Mouse (Mus musculus) intestine, embryonic 14.5 days (tissue): Measurements from ENCODE around the gene Rasd1. TPM values are rescaled to one million over a fixed set of nuclear protein-coding genes. Genes with fewer than 3 reads are reported as not detected.
A peak's percentile ranks its signal among the peaks of the same experiment; 100 is the strongest.
"Not testable (repeated sequence)": the region's sequence is repeated elsewhere in the genome, so short reads cannot be mapped to it uniquely, and the experiment has no call there.

ENCODE experiments used
- ATAC-seq: fragments of 200-750 bp; cut with Nextera tagmentation; replicated peaks from 2 replicates; pipeline ENCODE4 v1.8.0; 2017; ENCODE audit warnings: low read depth, moderate number of reproducible peaks, moderate TSS enrichment, moderate library complexity; ENCODE audit not compliant: low FRiP score, low TSS enrichment
- DNase-seq: peaks from one replicate; pipeline ENCODE4 v3.0.0-alpha.2; 2018; ENCODE audit warnings: low spot score
- H3K27ac ChIP-seq: fragments of 300-500 bp; sonication (generic); 2 replicates; pipeline ENCODE4 v1.5.1; 2014; ENCODE audit warnings: low read depth, mild to moderate bottlenecking, control low read depth
- H3K27me3 ChIP-seq: fragments of 300-500 bp; sonication (generic); replicated peaks from 2 replicates; pipeline ENCODE4 v1.6.1; 2014; ENCODE audit warnings: low read length, control low read depth; ENCODE audit not compliant: control insufficient read depth, insufficient read depth
- H3K36me3 ChIP-seq: fragments of 300-500 bp; sonication (generic); 2 replicates; pipeline ENCODE4 v1.6.1; 2014; ENCODE audit warnings: low read length, control low read depth; ENCODE audit not compliant: control insufficient read depth, insufficient read depth
- H3K4me1 ChIP-seq: fragments of 300-500 bp; sonication (generic); replicated peaks from 2 replicates; pipeline ENCODE4 v1.6.1; 2014; ENCODE audit warnings: low read length, control low read depth, mixed read lengths; ENCODE audit not compliant: control insufficient read depth, insufficient read depth
- H3K4me2 ChIP-seq: fragments of 300-500 bp; sonication (generic); 2 replicates; pipeline ENCODE4 v1.6.1; 2014; ENCODE audit warnings: low read length
- H3K4me3 ChIP-seq: fragments of 300-500 bp; sonication (generic); 2 replicates; pipeline ENCODE4 v1.5.1; 2014; ENCODE audit warnings: low read depth, low read length, control low read depth, mixed read lengths
- H3K9ac ChIP-seq: fragments of 300-500 bp; sonication (generic); 2 replicates; pipeline ENCODE4 v1.6.1; 2014; ENCODE audit warnings: mild to moderate bottlenecking, low read length
- H3K9me3 ChIP-seq: fragments of 300-500 bp; sonication (generic); 2 replicates; pipeline ENCODE4 v1.6.1; 2016; ENCODE audit warnings: low read length, control low read depth; ENCODE audit not compliant: control insufficient read depth
- WGBS: fragments of 180-500 bp; shearing (Covaris S2); extraction: QIAGEN DNeasy Blood & Tissue Kit; methylation state at CpG from one replicate; pipeline ENCODE4 v1.1.7; 2014; 5-methylcytosine and 5-hydroxymethylcytosine counted together
- polyA plus RNA-seq: library from polyadenylated mRNA; unstranded; fragments of >200 nt; fragmentation: Nextera tagmentation; extraction: Ambion mirVana; gene quantifications from 2 replicates; pipeline ENCODE4 v1.2.1, GENCODE M21; 2014

The Rasd1 gene
- polyA plus RNA-seq, 1 experiment from 2014 or later, result 2.0 TPM

DNA sequence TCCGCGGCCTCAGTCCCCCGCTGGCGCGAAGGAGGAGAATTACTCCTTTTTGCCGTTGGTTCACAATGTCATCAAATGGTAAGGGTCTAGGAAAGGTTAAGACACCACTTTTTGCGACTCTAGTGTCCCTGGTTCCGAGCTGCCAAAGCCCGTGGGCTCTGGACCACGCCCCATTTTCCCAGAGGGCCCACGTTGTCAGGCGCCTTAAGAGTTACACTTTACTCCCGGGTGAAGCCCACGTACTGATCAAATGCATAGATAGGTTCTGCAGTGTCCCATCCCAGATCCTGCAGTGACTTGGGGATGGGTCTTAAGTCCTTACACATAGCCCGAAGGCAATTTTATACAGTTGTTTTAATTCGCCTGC lies 16.4 kb downstream of the Rasd1 start:
- Histone ChIP-seq H3K9me3 (no peaks in the 10 kb centered on the region), H3K27ac (peak overlapping the region; percentile 79), H3K27me3 (no peaks in the 10 kb centered on the region), H3K9ac (peak overlapping the region; percentile 99), H3K36me3 (0 out of 2 replicates have a peak, but pooled peaks cover 7% of the 10 kb centered on the region), H3K4me1 (peaks cover 14% of the 10 kb centered on the region), H3K4me2 (peak overlapping the region; percentile 93), H3K4me3 (peak overlapping the region; percentile 99)
- 1% methylated on average over 16 of the region's 16 CpGs for WGBS
- DNase-seq (peak; percentile 66), ATAC-seq (peak; percentile 70)

- DNase-seq (peak; percentile 97), ATAC-seq (peak; percentile 97)
- Histone ChIP-seq H3K9ac (peak within 1 kb of the TSS; percentile 99), H3K4me1 (peaks cover 14% of the 10 kb centered on the region), H3K9me3 (no peaks in the 10 kb centered on the region), H3K27ac (peak within 1 kb of the TSS; percentile 79), H3K27me3 (no peaks in the 10 kb centered on the region), H3K4me2 (peak within 1 kb of the TSS; percentile 93), H3K36me3 (0 out of 2 replicates have a peak, but pooled peaks cover 7% of the 10 kb centered on the region), H3K4me3 (peak within 1 kb of the TSS; percentile 99)
- WGBS, result under 1% methylated on average over 43 of the region's 43 CpGs
These were observed 16.9 kb downstream of the Rasd1 start, which contains the start of gene Med9 for GRCm38 (mm10) chr11:59947752-59948400. Gene Med9, plus strand, starts transcription at chr11:59948206.

DNA sequence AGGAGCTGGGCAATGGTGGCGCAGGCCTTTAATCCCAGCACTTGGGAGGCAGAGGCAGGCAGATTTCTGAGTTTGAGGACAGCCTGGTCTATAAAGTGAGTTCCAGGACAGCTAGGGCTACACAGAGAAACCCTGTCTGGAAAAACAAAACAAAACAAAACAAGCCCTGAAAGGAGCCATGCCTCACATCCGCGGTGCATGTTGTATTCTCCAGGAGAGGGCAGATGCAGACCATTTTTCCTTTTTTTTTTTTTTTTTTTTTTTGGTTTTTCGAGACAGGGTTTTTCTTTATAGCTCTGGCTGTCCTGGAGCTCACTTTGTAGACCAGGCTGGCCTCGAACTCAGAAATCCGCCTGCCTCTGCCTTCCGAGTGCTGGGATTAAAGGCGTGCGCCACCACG lies 19.9 kb downstream of the Rasd1 start:
- 93% methylated on average over 9 of the region's 10 CpGs for WGBS
- not testable (repeated sequence) for ATAC-seq, DNase-seq, H3K27me3 ChIP-seq, H3K27ac ChIP-seq, H3K36me3 ChIP-seq, H3K4me3 ChIP-seq, H3K9me3 ChIP-seq, H3K4me2 ChIP-seq, H3K9ac ChIP-seq
- peaks cover 14% of the 10 kb centered on the region for H3K4me1 ChIP-seq

- H3K9me3 ChIP-seq, result no peaks in the 10 kb centered on the region
- no peak for DNase-seq
- no peak overlapping the region for H3K9ac ChIP-seq
- H3K4me1 ChIP-seq, result no peaks in the 10 kb centered on the region
- 20% methylated on average over 3 of the region's 3 CpGs for WGBS
- H3K27me3 ChIP-seq, result no peaks in the 10 kb centered on the region
- no peak overlapping the region for H3K4me3 ChIP-seq
- no peak overlapping the region for H3K27ac ChIP-seq
- ATAC-seq, result no peak
- no peak overlapping the region for H3K4me2 ChIP-seq
- H3K36me3 ChIP-seq, result no peaks in the 10 kb centered on the region
These were observed 23.4 kb downstream of the Rasd1 start for GRCm38 (mm10) chr11:59941391-59941790.

DNA sequence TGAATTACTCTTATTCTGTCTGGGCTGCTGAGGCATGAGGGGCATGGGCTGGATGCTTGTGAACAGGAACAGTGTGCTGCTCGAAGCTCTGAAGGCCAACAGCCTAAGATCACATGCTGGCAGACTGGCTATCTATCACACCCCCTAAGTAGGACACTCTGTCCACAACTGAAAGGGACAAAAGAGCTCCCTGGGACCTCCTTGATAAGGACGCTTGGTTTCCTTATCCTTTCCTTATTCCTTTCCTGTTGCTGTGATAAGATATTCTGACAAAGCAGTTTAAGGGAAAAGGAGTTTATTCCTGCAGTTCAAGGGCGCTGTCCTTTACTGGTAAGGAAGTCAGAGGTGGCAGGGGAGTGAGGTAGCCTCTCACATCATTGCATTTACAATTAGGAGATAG lies 24.1 kb downstream of the Rasd1 start:
- H3K27ac ChIP-seq, result no peak overlapping the region
- no peak overlapping the region for H3K9ac ChIP-seq

DNA sequence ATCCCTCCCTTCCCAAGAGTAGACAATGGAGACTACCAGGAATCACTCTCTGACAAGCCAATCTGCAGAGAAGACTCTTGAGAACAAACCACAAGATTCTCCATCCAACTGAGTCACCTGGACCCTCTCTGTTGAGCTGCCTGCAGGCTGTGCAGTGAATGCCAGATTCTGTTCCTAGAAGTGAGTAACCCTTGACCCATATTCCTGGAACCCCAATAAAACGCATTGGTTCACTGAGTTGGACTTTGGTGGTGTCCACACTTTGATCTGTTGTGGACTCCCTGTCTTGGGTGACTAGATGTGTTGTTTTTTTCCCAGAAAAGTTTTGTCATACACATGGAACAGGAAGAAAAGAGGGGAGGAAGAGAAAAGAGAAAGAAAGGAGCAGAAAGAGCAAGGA lies 24.9 kb downstream of the Rasd1 start:
- 57% methylated on average over 1 of the region's 1 CpGs for WGBS
- H3K27ac ChIP-seq, result no peak overlapping the region
- ATAC-seq, result no peak

More for the DNA sequence above, 24.1 kb downstream of the Rasd1 start:
- Histone ChIP-seq H3K27me3 (no peaks in the 10 kb centered on the region), H3K4me3 (no peak overlapping the region), H3K4me1 (no peaks in the 10 kb centered on the region), H3K9me3 (no peaks in the 10 kb centered on the region), H3K4me2 (no peak overlapping the region), H3K36me3 (no peaks in the 10 kb centered on the region)
- ATAC-seq (no peak), DNase-seq (no peak)
- WGBS, result 61% methylated on average over 3 of the region's 3 CpGs

GRCm38 (mm10) chr11:59937615-59938014 lies 27.1 kb downstream of the Rasd1 start:
- DNase-seq (no peak), ATAC-seq (no peak)
- no peaks in the 10 kb centered on the region for H3K36me3 ChIP-seq
- WGBS, result 49% methylated on average over 2 of the region's 2 CpGs
- H3K4me3 ChIP-seq, result no peak overlapping the region
- no peak overlapping the region for H3K27ac ChIP-seq
- H3K4me1 ChIP-seq, result peaks cover 13% of the 10 kb centered on the region
- H3K4me2 ChIP-seq, result no peak overlapping the region
- H3K27me3 ChIP-seq, result no peaks in the 10 kb centered on the region
- no peak overlapping the region for H3K9ac ChIP-seq
- H3K9me3 ChIP-seq, result no peaks in the 10 kb centered on the region

More for the DNA sequence above, 24.9 kb downstream of the Rasd1 start:
- Histone ChIP-seq H3K9me3 (no peaks in the 10 kb centered on the region), H3K4me1 (no peaks in the 10 kb centered on the region), H3K4me3 (no peak overlapping the region), H3K27me3 (no peaks in the 10 kb centered on the region), H3K36me3 (no peaks in the 10 kb centered on the region), H3K9ac (no peak overlapping the region), H3K4me2 (no peak overlapping the region)
- no peak for DNase-seq

DNA sequence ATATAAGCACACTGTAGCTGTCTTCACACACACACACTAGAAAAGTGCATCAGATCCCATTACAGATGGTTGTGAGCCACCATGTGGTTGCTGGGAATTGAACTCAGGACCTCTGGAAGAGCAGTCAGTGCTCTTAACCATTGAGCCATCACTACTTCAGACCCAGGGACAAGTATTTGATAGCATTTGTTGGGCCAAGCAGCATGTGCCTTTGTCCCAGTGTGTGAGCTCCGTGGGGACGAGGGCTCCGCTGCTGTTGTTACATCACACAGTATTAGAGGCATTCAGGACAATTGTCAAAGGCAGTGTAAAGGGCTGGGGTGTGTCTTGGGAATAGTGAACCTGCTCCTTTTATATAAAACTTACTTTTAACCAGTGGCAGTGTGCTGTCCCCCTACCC lies 27.7 kb downstream of the Rasd1 start:
- H3K4me2 ChIP-seq, result no peak overlapping the region
- no peak for DNase-seq
- no peak overlapping the region for H3K4me3 ChIP-seq
- no peaks in the 10 kb centered on the region for H3K9me3 ChIP-seq
- H3K4me1 ChIP-seq, result peaks cover 13% of the 10 kb centered on the region
- no peak overlapping the region for H3K27ac ChIP-seq
- H3K9ac ChIP-seq, result no peak overlapping the region
- no peaks in the 10 kb centered on the region for H3K27me3 ChIP-seq
- no peaks in the 10 kb centered on the region for H3K36me3 ChIP-seq
- ATAC-seq, result no peak
- WGBS, result 81% methylated on average over 3 of the region's 3 CpGs

DNA sequence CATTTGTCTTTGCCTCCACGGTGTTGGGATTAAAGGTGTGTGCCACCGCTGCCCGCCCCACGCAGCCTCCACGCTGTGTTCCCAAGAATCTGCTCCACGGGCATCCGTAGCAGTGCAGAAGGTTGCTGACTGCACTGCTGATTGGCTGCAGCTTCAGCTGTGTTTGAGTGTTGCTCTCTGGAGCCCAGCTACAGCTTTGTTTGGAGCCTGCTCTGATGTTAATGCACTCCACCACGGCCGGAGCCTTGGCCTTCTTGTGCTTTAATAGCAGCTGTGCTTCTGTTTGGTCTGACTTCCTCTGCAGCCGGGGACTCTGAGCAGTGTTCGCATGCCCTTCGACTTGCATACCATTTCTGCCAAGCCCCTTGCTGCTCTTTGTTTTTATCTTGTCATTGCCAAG lies 30.8 kb downstream of the Rasd1 start:
- Histone ChIP-seq H3K36me3 (no peaks in the 10 kb centered on the region), H3K9ac (no peak overlapping the region; the same call in 1 of the 2 replicates), H3K9me3 (no peaks in the 10 kb centered on the region), H3K27me3 (no peaks in the 10 kb centered on the region), H3K4me2 (no peak overlapping the region), H3K4me1 (peaks cover 22% of the 10 kb centered on the region), H3K27ac (peak overlapping the region; percentile 54; the same call in 1 of the 2 replicates), H3K4me3 (no peak overlapping the region)
- ATAC-seq (no peak), DNase-seq (no peak)
- 31% methylated on average over 12 of the region's 12 CpGs for WGBS
